Mouse (Mus musculus): ENCODE measurements around the gene Tmem114. TPM values are rescaled to one million over a fixed set of nuclear protein-coding genes. Genes with fewer than 3 reads are reported as not detected.

The Tmem114 gene
- not detected for polyA plus RNA-seq (2017; shearing (Covaris generic))

GRCm38 (mm10) chr16:8424971-8425330, at the start of gene Tmem114:
Tmem114 (minus strand) TSS chr16:8425136.

DNA sequence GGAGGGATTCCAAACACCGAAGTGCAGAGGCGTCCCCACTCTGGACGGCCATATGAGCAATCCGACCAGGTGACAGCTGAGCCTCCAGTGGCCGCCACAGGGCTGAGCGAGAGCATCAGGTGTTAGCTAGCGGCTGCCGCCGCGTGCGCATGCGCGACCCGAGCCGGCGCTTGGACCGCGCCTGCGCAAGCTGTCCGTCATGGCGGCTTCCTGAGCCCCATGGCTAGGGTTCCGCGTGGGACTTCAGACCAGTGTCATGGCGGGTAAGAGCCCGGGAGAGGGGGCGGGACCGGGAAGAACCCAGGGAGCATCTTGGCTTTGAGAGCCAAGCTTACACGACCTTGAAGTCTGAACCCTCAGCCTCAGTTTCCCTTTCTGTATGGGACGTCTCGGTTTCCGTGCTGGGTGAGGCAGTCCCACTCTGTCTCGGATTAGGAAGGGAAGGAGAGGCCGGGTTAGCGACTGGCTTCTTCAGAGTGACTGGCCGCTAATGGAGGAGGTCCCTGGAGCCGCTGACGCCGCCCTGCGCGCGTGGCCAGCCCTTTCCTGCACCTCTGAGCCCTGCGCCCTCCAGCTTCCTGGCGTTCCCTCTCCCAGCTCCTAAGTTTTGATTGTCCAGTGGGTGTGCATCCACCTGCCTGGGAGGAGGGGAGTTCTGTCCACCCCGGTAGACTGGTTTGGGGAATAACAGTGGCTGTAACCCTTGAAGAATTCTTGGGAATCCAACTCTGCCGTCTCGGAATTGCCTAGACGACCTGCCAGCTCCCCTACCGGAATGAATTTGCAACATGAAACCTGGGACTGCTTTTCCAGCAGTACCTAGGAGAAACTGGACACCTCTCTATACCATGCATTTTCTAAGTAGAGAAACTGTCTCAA, 45.9 kb upstream of the Tmem114 start, which contains the start of gene Mettl22:
Mettl22 (plus strand) TSS at position 186 of the 879 bp plus-strand sequence.

Other genes starting within 250 kb of the Tmem114 start
- gene Mettl22, start 45.7 kb upstream of the Tmem114 start, polyA plus RNA-seq (2017; shearing (Covaris generic)), result 42.5 TPM
- gene Abat, start 88.3 kb upstream of the Tmem114 start, polyA plus RNA-seq (2017; shearing (Covaris generic)), result 0.77 TPM
- gene Pmm2, start 212.5 kb upstream of the Tmem114 start, polyA plus RNA-seq (2017; shearing (Covaris generic)), result 121 TPM
- gene Tmem186, start 212.6 kb upstream of the Tmem114 start, polyA plus RNA-seq (2017; shearing (Covaris generic)), result 21.1 TPM
- 24.1 TPM for gene Carhsp1, start 247.0 kb upstream of the Tmem114 start, polyA plus RNA-seq (2017; shearing (Covaris generic))

Data from CD4-positive, CD25-positive, alpha-beta regulatory T cell, adult 9 weeks (primary cell).